Mouse (Mus musculus) heart, embryonic 11.5 days (tissue): ENCODE results near the gene Kpna3. TPM values are rescaled to one million over a fixed set of nuclear protein-coding genes. Genes with fewer than 3 reads are reported as not detected.
A peak's percentile ranks its signal among the peaks of the same experiment; 100 is the strongest.
"Not testable (repeated sequence)": the region's sequence is repeated elsewhere in the genome, so short reads cannot be mapped to it uniquely, and the experiment has no call there.

Experiments
- ATAC-seq: fragments of 200-750 bp; cut with Nextera tagmentation; replicated peaks from 2 replicates; pipeline ENCODE4 v1.8.0; 2017; ENCODE audit warnings: moderate library complexity; ENCODE audit not compliant: insufficient number of reproducible peaks, low FRiP score, low TSS enrichment
- H3K27ac ChIP-seq: fragments of 300-500 bp; sonication (generic); 2 replicates; pipeline ENCODE4 v1.5.1; 2014; ENCODE audit warnings: mild to moderate bottlenecking, low read depth, low read length
- H3K27me3 ChIP-seq: fragments of 300-500 bp; sonication (generic); 2 replicates; pipeline ENCODE4 v1.6.1; 2014; ENCODE audit warnings: mild to moderate bottlenecking, low read length, mixed read lengths; ENCODE audit not compliant: control insufficient read depth, insufficient read depth
- H3K36me3 ChIP-seq: fragments of 300-500 bp; sonication (generic); 2 replicates; pipeline ENCODE4 v1.6.1; 2014; ENCODE audit warnings: mild to moderate bottlenecking, low read length, moderate library complexity, mixed read lengths; ENCODE audit not compliant: control insufficient read depth, insufficient read depth
- H3K4me1 ChIP-seq: fragments of 300-500 bp; sonication (generic); 2 replicates; pipeline ENCODE4 v1.6.1; 2014; ENCODE audit warnings: low read length; ENCODE audit not compliant: control insufficient read depth, insufficient read depth
- H3K4me2 ChIP-seq: fragments of 300-500 bp; sonication (generic); 2 replicates; pipeline ENCODE4 v1.6.1; 2014; ENCODE audit warnings: mild to moderate bottlenecking, moderate library complexity
- H3K4me3 ChIP-seq: fragments of 300-500 bp; sonication (generic); 2 replicates; pipeline ENCODE4 v1.5.1; 2014; ENCODE audit warnings: low read depth, low read length
- H3K9ac ChIP-seq: fragments of 300-500 bp; sonication (generic); 2 replicates; pipeline ENCODE4 v1.6.1; 2014; ENCODE audit warnings: mild to moderate bottlenecking, low read depth, low read length, moderate library complexity
- H3K9me3 ChIP-seq: fragments of 300-500 bp; sonication (generic); replicated peaks from 2 replicates; pipeline ENCODE4 v1.6.1; 2016; ENCODE audit warnings: low read length; ENCODE audit not compliant: control insufficient read depth
- WGBS: fragments of 180-500 bp; shearing (Covaris S2); extraction: QIAGEN DNeasy Blood & Tissue Kit; methylation state at CpG from one replicate; pipeline ENCODE4 v1.1.7; 2014; ENCODE audit not compliant: insufficient replicate concordance; 5-methylcytosine and 5-hydroxymethylcytosine counted together
- polyA plus RNA-seq: library from polyadenylated mRNA; unstranded; fragments of >200 nt; fragmentation: Nextera tagmentation; extraction: Ambion mirVana; gene quantifications from 2 replicates; pipeline ENCODE4 v1.2.1, GENCODE M21; 2014

The Kpna3 gene
- polyA plus RNA-seq, 1 experiment from 2014 or later: 43.7 TPM

DNA sequence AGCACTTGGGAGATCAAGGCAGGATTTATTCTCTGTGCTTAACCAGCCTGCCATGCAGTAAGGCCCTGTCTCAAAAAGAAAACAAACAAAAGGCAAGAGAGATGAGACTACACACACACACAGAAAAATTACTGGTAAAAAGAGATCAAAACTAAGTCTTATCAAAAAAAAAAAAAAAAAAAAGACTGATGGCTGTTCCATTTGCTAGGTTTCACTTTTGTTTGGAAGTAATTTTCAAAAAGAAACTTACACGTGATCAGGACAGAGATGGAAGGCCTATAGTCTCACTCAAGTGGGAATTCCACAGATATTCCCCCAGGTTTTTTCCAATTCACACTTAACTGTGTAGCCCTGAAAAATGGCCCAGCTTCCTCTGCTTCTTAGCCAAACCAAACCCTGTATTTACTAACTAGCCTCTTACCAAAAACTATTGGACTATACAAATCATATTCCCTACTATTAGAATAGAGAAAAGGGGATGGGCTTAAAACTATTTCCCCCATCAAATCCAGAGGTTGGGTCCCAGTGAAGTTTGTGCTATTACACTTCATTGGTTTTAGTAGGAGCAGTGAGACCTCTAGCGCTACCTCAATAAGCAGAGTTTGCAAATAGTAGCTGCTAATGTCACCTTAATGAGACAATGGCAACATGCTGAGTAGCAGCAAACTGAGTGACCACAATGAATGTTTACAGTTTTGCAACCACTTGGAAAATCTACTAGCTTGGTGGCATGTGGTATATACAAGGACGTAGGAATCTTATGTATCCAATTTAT, 1.3 kb downstream of the Kpna3 start:
- peak overlapping the region; percentile 44; the same call in 1 of the 2 replicates for H3K9ac ChIP-seq
- no peak for ATAC-seq
- 19% methylated on average over 3 of the region's 3 CpGs for WGBS

DNA sequence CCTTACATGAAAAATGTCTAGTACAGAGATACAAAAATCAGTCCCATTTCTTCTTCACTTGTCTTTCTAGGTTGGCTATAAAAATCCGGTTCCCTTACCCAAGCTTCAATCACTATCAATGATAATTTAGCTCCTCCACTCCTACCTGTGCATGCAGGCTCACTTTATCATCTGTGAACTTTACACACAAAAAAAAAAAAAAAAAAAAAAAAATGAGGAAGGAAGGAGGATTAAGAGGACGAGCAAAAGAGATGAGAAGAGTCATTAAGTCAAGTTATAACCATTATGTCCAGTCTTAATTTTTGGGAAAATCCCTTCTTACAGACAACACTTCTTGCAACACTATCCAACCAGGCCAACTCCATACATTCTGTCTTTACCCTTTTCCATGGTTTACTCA, 2.8 kb downstream of the Kpna3 start:
- 83% methylated on average over 2 of the region's 2 CpGs for WGBS

More for the DNA sequence above, 1.3 kb downstream of the Kpna3 start:
- Histone ChIP-seq H3K27me3 (no peaks in the 10 kb centered on the region), H3K4me3 (peak overlapping the region; percentile 80), H3K36me3 (no peaks in the 10 kb centered on the region), H3K4me1 (peaks cover 4% of the 10 kb centered on the region), H3K4me2 (peak overlapping the region; percentile 70), H3K27ac (no peak overlapping the region), H3K9me3 (no peaks in the 10 kb centered on the region)

DNA sequence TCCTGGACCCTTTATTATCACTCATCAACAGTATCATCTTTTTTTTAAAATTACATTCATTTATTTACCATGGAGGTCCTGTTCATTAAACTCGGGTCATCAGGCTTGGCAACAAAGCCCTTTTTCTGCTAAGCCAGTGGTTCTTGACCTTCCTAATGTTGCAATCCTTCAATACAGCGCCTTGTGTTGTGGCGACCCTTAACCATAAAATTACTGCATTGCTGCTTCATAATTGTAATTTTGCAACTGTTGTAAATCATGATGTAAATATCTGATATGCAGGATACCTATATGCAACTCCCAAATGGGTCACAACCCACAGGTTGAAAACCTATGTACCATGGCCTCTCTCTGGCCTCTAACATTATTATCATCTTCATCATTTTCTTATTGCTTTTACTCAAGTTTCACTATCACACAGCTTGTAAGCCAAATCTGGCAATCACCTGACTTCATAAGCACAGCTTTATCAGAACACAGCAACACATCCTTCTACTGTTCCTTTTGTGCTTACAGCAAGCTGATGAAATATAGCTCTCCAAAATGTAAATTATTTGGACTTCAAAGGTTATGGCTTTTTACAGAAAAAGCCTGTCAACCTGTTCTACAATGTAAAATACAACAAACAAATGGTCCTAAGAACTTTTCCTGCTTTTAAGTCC, 11.4 kb downstream of the Kpna3 start:
- H3K27ac ChIP-seq: no peak overlapping the region
- H3K4me3 ChIP-seq: no peak overlapping the region
- H3K36me3 ChIP-seq: no peaks in the 10 kb centered on the region
- no peak overlapping the region for H3K9ac ChIP-seq
- H3K9me3 ChIP-seq: no peaks in the 10 kb centered on the region
- peaks cover 8% of the 10 kb centered on the region for H3K4me1 ChIP-seq
- no peaks in the 10 kb centered on the region for H3K27me3 ChIP-seq
- 68% methylated on average over 3 of the region's 3 CpGs for WGBS
- H3K4me2 ChIP-seq: no peak overlapping the region
- ATAC-seq: no peak

More for the DNA sequence above, 2.8 kb downstream of the Kpna3 start:
- peaks cover 11% of the 10 kb centered on the region for H3K4me1 ChIP-seq
- H3K27me3 ChIP-seq: no peaks in the 10 kb centered on the region
- no peak overlapping the region for H3K9ac ChIP-seq
- H3K27ac ChIP-seq: no peak overlapping the region
- H3K4me2 ChIP-seq: no peak overlapping the region
- ATAC-seq: no peak
- no peaks in the 10 kb centered on the region for H3K9me3 ChIP-seq
- H3K4me3 ChIP-seq: no peak overlapping the region
- no peaks in the 10 kb centered on the region for H3K36me3 ChIP-seq

DNA sequence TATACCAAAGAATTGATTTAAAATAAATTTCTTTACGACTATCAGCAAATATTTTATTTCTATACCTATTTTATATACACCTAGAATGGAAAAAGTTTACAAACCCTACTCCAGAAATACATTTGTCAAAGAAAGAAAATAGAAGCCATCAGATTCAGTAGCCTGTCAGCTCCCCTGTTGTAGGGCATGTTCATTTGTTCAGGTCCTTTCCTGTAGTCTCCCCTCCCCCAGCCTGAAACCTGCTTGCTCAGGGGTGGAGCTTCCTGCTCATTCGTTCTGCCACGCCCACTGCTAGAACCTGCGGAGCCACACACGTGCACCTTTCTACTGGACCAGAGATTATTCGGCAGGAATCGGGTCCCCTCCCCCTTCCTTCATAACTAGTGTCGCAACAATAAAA, 12.6 kb downstream of the Kpna3 start:
- H3K27ac ChIP-seq, H3K36me3 ChIP-seq, H3K9ac ChIP-seq, ATAC-seq, H3K4me1 ChIP-seq, H3K27me3 ChIP-seq, H3K9me3 ChIP-seq, H3K4me3 ChIP-seq, H3K4me2 ChIP-seq: not testable (repeated sequence)
- WGBS: 44% methylated on average over 3 of the region's 8 CpGs

DNA sequence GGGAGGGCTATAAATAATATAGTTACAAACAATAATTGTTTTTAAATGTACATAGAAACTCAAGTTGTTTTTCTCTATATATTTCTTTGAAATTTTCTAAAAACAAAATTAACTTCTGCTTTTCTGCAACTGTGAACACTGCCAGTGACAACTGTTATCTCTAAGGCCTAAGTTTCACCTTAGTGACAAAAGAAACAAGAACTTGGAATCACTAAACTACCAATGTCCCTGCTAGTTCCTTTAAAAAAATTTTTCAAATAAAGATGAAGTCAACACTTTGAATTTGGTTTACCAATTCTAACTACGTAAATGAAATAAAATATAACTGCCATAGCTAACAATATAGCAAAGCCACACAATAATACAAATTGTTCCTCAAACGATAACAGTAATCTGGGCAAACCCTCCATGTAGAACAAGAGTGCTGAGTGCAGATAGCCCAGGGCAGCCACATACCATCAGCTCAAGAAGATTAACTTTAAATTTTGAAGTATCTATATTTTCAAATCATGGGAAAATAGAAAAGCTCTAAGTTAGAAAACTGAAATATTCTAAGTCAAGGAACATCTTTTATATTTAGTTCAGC, 14.5 kb downstream of the Kpna3 start:
- Histone ChIP-seq H3K4me1 (0 out of 2 replicates have a peak, but pooled peaks cover 2% of the 10 kb centered on the region), H3K9ac (no peak overlapping the region), H3K4me3 (no peak overlapping the region), H3K27me3 (no peaks in the 10 kb centered on the region), H3K36me3 (no peaks in the 10 kb centered on the region), H3K9me3 (no peaks in the 10 kb centered on the region), H3K4me2 (no peak overlapping the region), H3K27ac (no peak overlapping the region)
- 88% methylated on average over 2 of the region's 2 CpGs for WGBS
- ATAC-seq: no peak

DNA sequence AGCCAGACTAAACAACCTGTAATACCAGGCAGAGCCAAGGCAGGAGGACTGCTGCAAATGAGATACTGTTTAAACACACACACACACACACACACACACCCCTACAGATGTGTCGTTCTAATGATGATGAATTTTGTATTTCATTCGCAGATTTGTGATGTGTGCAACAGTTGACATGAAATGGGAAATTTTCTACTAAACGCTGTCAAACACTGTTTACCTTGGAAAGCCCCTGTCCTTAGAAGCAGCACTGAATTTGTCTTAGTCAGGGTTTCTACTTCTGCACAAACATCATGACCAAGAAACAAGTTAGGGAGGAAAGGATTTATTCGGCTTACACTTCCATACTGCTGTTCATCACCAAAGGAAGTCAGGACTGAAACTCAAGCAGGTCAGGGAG, 24.0 kb downstream of the Kpna3 start:
- H3K4me2 ChIP-seq: no peak overlapping the region
- WGBS: 82% methylated on average over 4 of the region's 4 CpGs
- ATAC-seq: no peak

DNA sequence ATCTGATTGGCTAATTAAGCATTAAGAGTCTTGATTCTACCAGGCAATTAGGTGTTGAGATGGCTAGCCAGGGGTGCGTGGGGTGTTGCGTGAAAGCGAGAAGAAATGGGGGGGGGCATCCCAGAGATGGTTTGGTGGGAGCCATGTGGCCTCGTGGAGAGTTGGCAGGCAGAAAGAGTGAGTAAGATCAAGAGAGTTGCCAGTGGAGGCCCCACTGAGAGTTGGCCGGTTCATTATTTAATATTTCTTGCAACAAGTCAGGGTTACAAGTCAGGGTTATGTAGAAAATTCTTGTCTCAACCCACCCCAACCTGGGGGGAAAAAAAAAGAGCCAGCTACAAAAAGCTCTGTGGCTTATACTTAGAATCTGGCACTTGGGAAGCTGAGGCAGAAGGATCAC, 24.4 kb downstream of the Kpna3 start:
- Histone ChIP-seq H3K4me2 (no peak overlapping the region), H3K27me3 (no peaks in the 10 kb centered on the region), H3K9ac (no peak overlapping the region), H3K36me3 (no peaks in the 10 kb centered on the region), H3K9me3 (no peaks in the 10 kb centered on the region), H3K27ac (no peak overlapping the region), H3K4me1 (no peaks in the 10 kb centered on the region), H3K4me3 (no peak overlapping the region)
- WGBS: 82% methylated on average over 5 of the region's 5 CpGs
- ATAC-seq: no peak

More for the DNA sequence above, 24.0 kb downstream of the Kpna3 start:
- H3K9ac ChIP-seq: no peak overlapping the region
- H3K27me3 ChIP-seq: no peaks in the 10 kb centered on the region
- H3K9me3 ChIP-seq: no peaks in the 10 kb centered on the region
- H3K4me3 ChIP-seq: no peak overlapping the region
- H3K27ac ChIP-seq: no peak overlapping the region
- H3K36me3 ChIP-seq: no peaks in the 10 kb centered on the region
- H3K4me1 ChIP-seq: no peaks in the 10 kb centered on the region

DNA sequence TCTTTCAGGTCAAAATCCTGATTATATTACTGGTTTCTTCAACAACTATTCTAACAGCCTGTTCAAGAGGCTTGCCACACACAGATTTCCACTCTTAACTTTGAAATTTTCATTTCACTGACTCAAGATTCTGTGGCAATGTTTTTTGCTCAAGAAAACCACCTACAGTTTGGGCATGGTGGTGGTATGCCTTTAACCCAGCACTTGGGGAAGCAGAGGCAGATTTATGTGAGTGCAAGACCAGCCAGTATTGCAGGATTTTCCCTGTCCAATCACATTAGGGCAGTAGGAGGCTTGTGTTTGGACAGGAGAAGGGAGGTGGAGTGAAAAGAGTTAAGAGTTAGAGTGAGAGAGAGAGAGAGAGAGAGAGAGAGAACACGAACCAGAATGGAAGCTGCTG, 24.9 kb downstream of the Kpna3 start:
- Histone ChIP-seq H3K9ac (no peak overlapping the region), H3K4me3 (no peak overlapping the region), H3K36me3 (no peaks in the 10 kb centered on the region), H3K27me3 (no peaks in the 10 kb centered on the region), H3K4me2 (no peak overlapping the region), H3K9me3 (no peaks in the 10 kb centered on the region), H3K27ac (no peak overlapping the region), H3K4me1 (no peaks in the 10 kb centered on the region)
- 39% methylated on average over 1 of the region's 1 CpGs for WGBS
- no peak for ATAC-seq
